ENCODE assay signal across 24 mouse cellular contexts in genomic region chr14:81098615-81099014, GRCm38 (mm10).
A peak's percentile ranks its signal among the peaks of the same experiment; 100 is the strongest.
DNase-seq lines count a peak whose midpoint lies in the region; ATAC-seq and TF ChIP-seq lines count a peak whose summit lies in the region.
"Had no signal": no experiment of that assay in that cellular context is flagged by ENCODE, and none has a peak within 500 bp of the region (broad histone marks: within the 10 kb centered on the region; RNA-seq: fewer than 3 reads in every experiment).

No protein-coding gene starts in this region.

- no peaks in the 10 kb centered on the region for H3K9me3 ChIP-seq in forebrain, embryonic 15.5 days
- H3K9me3 ChIP-seq in forebrain, embryonic 11.5 days (ENCODE audit: control insufficient read depth, low read length), result no peaks in the 10 kb centered on the region
- H3K9me3 ChIP-seq in midbrain, postnatal 0 days (ENCODE audit: low read length), result no peaks in the 10 kb centered on the region
- H3K9me3 ChIP-seq in midbrain, embryonic 10.5 days (replicated peaks), result no peaks in the 10 kb centered on the region
- H3K9me3 ChIP-seq in lung, postnatal 0 days (ENCODE audit: low read length), result no peaks in the 10 kb centered on the region
- H3K9me3 ChIP-seq: heart, embryonic 15.5 days; intestine, embryonic 15.5 days had no signal

- H3K4me1 ChIP-seq in forebrain, embryonic 15.5 days, result no peaks in the 10 kb centered on the region
- no peaks in the 10 kb centered on the region for H3K4me1 ChIP-seq in forebrain, embryonic 11.5 days (replicated peaks; ENCODE audit: control insufficient read depth, insufficient read depth, low read length)
- H3K4me1 ChIP-seq in midbrain, postnatal 0 days (ENCODE audit: insufficient read depth, low read length), result no peaks in the 10 kb centered on the region
- H3K4me1 ChIP-seq in midbrain, embryonic 10.5 days, result no peaks in the 10 kb centered on the region
- no peaks in the 10 kb centered on the region for H3K4me1 ChIP-seq in lung, postnatal 0 days (ENCODE audit: insufficient read depth, low read depth, low read length)
- H3K4me1 ChIP-seq: heart, embryonic 12.5 days; heart, embryonic 15.5 days; hindbrain, embryonic 10.5 days; intestine, embryonic 15.5 days had no signal

- H3K4me2 ChIP-seq in forebrain, embryonic 15.5 days (replicated peaks), result no peak overlapping the region
- no peak overlapping the region for H3K4me2 ChIP-seq in forebrain, embryonic 11.5 days (ENCODE audit: low read depth, low read length, severe bottlenecking)
- H3K4me2 ChIP-seq in midbrain, postnatal 0 days (ENCODE audit: low read depth, low read length, poor library complexity, severe bottlenecking), result no peak overlapping the region
- H3K4me2 ChIP-seq in lung, postnatal 0 days (replicated peaks; ENCODE audit: low read depth, low read length), result no peak overlapping the region
- H3K4me2 ChIP-seq: heart, embryonic 12.5 days; heart, embryonic 15.5 days; hindbrain, embryonic 14.5 days; intestine, embryonic 15.5 days had no signal

- TF ChIP-seq EP300 in lung, postnatal 0 days (IDR thresholded peaks at IDR 0.05), result no peak

- H3K4me3 ChIP-seq in forebrain, embryonic 15.5 days, result no peak overlapping the region
- H3K4me3 ChIP-seq in forebrain, embryonic 11.5 days (ENCODE audit: low read depth, low read length), result no peak overlapping the region
- no peak overlapping the region for H3K4me3 ChIP-seq in midbrain, postnatal 0 days (ENCODE audit: low read depth, low read length)
- H3K4me3 ChIP-seq in midbrain, embryonic 10.5 days, result no peak overlapping the region
- H3K4me3 ChIP-seq in lung, postnatal 0 days (ENCODE audit: low read depth, low read length), result no peak overlapping the region
- H3K4me3 ChIP-seq: heart, embryonic 12.5 days; heart, embryonic 15.5 days; hindbrain, embryonic 10.5 days; intestine, embryonic 15.5 days had no signal

- no peak for DNase-seq in forebrain, embryonic 11.5 days (ENCODE audit: low spot score)
- peak; percentile 1 for DNase-seq in midbrain, postnatal 0 days (ENCODE audit: low spot score)
- DNase-seq in midbrain, embryonic 10.5 days (ENCODE audit: low spot score), result no peak
- DNase-seq in brain, embryonic 18.5 days (ENCODE audit: low read depth, low spot score), result peak; percentile 10
- DNase-seq in telencephalon, adult 2 months (ENCODE audit: low read depth, low spot score), result peak; percentile 12
- no peak for DNase-seq in kidney, postnatal 25 days
- no peak for DNase-seq in lung, postnatal 0 days (ENCODE audit: low spot score)
- DNase-seq: adrenal gland, adult 2 months; adrenal gland, postnatal 14 days; cerebellum, adult 11-12 months; cerebellum, adult 8-10 months; cerebellum, postnatal 36 days; gastrocnemius, postnatal 25 days; heart, adult 18-20 months; heart, postnatal 10 days; heart, postnatal 36 days; kidney, adult 11 months had no signal

- WGBS in forebrain, embryonic 15.5 days, result 47% methylated on average over 4 of the region's 4 CpGs
- 76% methylated on average over 4 of the region's 4 CpGs for WGBS in forebrain, embryonic 11.5 days
- 61% methylated on average over 4 of the region's 4 CpGs for WGBS in midbrain, postnatal 0 days
- WGBS in midbrain, embryonic 10.5 days, result 92% methylated on average over 4 of the region's 4 CpGs
- WGBS in lung, postnatal 0 days, result 80% methylated on average over 4 of the region's 4 CpGs

- no peak for TF ChIP-seq CTCF in midbrain, postnatal 0 days (IDR thresholded peaks at IDR 0.05)
- no peak for TF ChIP-seq CTCF in lung, postnatal 0 days (IDR thresholded peaks at IDR 0.05)

- no peaks in the 10 kb centered on the region for H3K27me3 ChIP-seq in forebrain, embryonic 15.5 days
- no peaks in the 10 kb centered on the region for H3K27me3 ChIP-seq in forebrain, embryonic 11.5 days (ENCODE audit: control insufficient read depth, insufficient read depth, low read length)
- no peaks in the 10 kb centered on the region for H3K27me3 ChIP-seq in midbrain, postnatal 0 days (ENCODE audit: insufficient read depth, low read length)
- no peaks in the 10 kb centered on the region for H3K27me3 ChIP-seq in midbrain, embryonic 10.5 days (ENCODE audit: low read depth, poor library complexity, severe bottlenecking)
- H3K27me3 ChIP-seq in lung, postnatal 0 days (replicated peaks; ENCODE audit: insufficient read depth, low read length), result no peaks in the 10 kb centered on the region
- H3K27me3 ChIP-seq: heart, embryonic 12.5 days; heart, embryonic 15.5 days; intestine, embryonic 15.5 days had no signal

- no peaks in the 10 kb centered on the region for H3K36me3 ChIP-seq in forebrain, embryonic 15.5 days
- no peaks in the 10 kb centered on the region for H3K36me3 ChIP-seq in forebrain, embryonic 11.5 days (ENCODE audit: control insufficient read depth, insufficient read depth, low read length)
- H3K36me3 ChIP-seq in midbrain, postnatal 0 days (ENCODE audit: insufficient read depth, low read length), result no peaks in the 10 kb centered on the region
- H3K36me3 ChIP-seq in midbrain, embryonic 10.5 days, result no peaks in the 10 kb centered on the region
- H3K36me3 ChIP-seq in lung, postnatal 0 days (ENCODE audit: insufficient read depth, low read length), result no peaks in the 10 kb centered on the region
- H3K36me3 ChIP-seq: heart, embryonic 12.5 days; heart, embryonic 15.5 days; hindbrain, embryonic 10.5 days; intestine, embryonic 15.5 days had no signal

- ATAC-seq in forebrain, embryonic 15.5 days (replicated peaks), result 0 out of 2 replicates have a peak, but pooled peaks have one; percentile 43
- ATAC-seq in forebrain, embryonic 11.5 days (replicated peaks; ENCODE audit: low FRiP score), result no peak
- no peak for ATAC-seq in midbrain, postnatal 0 days (ENCODE audit: low FRiP score)
- ATAC-seq in lung, postnatal 0 days, result no peak
- ATAC-seq: CD4-positive, CD25-positive, alpha-beta regulatory T cell, adult 4 months; intestine, embryonic 15.5 days had no signal

- H3K27ac ChIP-seq in forebrain, embryonic 15.5 days (replicated peaks), result no peak overlapping the region
- no peak overlapping the region for H3K27ac ChIP-seq in forebrain, embryonic 11.5 days (ENCODE audit: low read depth, low read length)
- no peak overlapping the region for H3K27ac ChIP-seq in midbrain, postnatal 0 days (ENCODE audit: low read depth, low read length)
- H3K27ac ChIP-seq in midbrain, embryonic 10.5 days (replicated peaks), result no peak overlapping the region
- no peak overlapping the region for H3K27ac ChIP-seq in lung, postnatal 0 days (ENCODE audit: low read length)
- H3K27ac ChIP-seq: heart, embryonic 15.5 days; hindbrain, embryonic 10.5 days; hindbrain, embryonic 14.5 days; intestine, embryonic 15.5 days had no signal

- H3K9ac ChIP-seq in forebrain, embryonic 15.5 days (replicated peaks), result no peak overlapping the region
- H3K9ac ChIP-seq in forebrain, embryonic 11.5 days (ENCODE audit: low read length), result no peak overlapping the region
- no peak overlapping the region for H3K9ac ChIP-seq in midbrain, postnatal 0 days (replicated peaks; ENCODE audit: low read length, poor library complexity, severe bottlenecking)
- no peak overlapping the region for H3K9ac ChIP-seq in lung, postnatal 0 days (replicated peaks; ENCODE audit: low read depth)
- H3K9ac ChIP-seq: heart, embryonic 12.5 days; heart, embryonic 15.5 days; hindbrain, embryonic 14.5 days; intestine, embryonic 15.5 days had no signal

Comparison
In these comparisons a context has a peak if more than half of its experiments do, and no peak if none do; other contexts are left out.
1. DNase-seq: peak in midbrain, postnatal 0 days (single experiment), brain, embryonic 18.5 days (single experiment) and telencephalon, adult 2 months (single experiment); none in forebrain, embryonic 11.5 days (single experiment), midbrain, embryonic 10.5 days (single experiment), kidney, postnatal 25 days (0 of 2) and lung, postnatal 0 days (single experiment).